Mouse (Mus musculus) brain, adult 2 months (tissue): ENCODE measurements at regions not wholly inside any gene's neighbourhood (a gene's known extent, or its start where the extent isn't known, plus 50 kb on each side); places are given as distances from the start of the nearest gene placed in this dataset.

Experiments
- DNase-seq: peaks from one replicate; pipeline ENCODE4 v3.0.0; 2011; ENCODE audit warnings: low read depth, low spot score

GRCm38 (mm10) chr7:70834787-70835461 lies 468.4 kb upstream of the Nr2f2 start:
- DNase-seq, result no peak

- peak; percentile 7 for DNase-seq
Observed at GRCm38 (mm10) chr7:70828486-70829195, 462.1 kb upstream of the Nr2f2 start.

DNA sequence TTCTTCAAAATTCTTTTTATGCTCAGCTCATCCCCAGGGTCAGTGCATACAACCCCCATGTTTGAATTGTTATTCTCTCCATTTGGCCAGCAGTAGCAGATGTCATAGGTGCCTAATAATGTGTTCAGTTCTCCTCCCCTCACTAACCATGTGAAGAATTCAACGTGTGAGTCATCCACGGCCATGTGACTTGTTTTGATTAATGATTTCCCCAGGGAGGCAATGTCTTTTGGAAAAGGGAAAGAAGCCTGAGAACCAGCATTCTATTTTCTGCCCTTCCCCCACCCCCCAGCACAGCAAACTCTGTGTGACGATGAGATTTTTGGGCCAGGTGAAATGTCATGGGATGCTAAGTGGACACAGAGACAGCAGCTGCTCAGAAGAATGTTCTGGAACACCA lies 459.5 kb upstream of the Nr2f2 start:
- no peak for DNase-seq

DNA sequence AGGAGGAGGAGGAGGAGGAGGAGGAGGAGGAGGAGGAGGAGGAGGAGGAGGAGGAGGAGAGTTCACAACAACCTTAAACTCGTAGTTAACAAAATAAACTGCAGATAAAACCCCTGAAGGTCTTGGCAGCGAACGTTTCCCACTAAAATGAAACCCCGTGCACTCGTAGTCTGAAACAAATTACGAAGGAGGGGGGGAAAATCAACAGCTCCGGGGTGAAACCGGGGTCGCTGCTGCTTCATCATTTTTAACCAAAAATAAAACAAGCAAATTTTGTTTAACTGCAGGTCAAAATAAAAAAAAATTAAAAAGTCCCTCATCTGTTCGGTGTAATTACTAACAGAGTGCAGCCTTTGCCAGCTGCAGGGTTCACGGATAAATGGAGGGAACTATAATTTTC lies 456.5 kb upstream of the Nr2f2 start:
- peak; percentile 3 for DNase-seq

DNA sequence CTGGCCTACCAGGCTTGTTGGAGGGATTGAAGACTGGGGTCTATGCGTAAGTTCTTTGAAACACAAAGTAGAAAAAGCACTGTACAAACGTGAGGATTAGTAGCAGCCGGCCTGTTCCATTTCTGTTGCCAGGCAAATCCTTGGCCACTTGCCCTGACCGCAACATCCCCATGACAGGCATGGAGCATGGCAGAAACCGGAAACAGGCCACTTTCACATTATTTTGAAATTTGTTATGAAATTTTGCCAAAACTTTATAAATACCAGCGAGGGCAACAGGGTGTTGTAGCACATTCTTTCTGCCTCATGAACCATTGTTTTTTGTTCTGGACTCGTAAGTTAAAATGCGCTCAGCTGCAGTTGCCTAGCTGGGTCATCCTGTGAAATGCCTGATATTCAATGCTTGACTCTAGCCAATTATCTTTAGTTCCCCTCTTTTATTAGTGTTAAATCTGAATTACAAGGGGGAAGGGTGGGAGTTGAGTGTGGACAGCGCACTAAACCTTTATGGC lies 455.8 kb upstream of the Nr2f2 start:
- DNase-seq, result peak; percentile 29

- DNase-seq, result no peak
Observed at GRCm38 (mm10) chr7:70821861-70822260, 455.3 kb upstream of the Nr2f2 start.

GRCm38 (mm10) chr7:70817347-70817913 lies 450.9 kb upstream of the Nr2f2 start:
- peak; percentile 55 for DNase-seq

DNA sequence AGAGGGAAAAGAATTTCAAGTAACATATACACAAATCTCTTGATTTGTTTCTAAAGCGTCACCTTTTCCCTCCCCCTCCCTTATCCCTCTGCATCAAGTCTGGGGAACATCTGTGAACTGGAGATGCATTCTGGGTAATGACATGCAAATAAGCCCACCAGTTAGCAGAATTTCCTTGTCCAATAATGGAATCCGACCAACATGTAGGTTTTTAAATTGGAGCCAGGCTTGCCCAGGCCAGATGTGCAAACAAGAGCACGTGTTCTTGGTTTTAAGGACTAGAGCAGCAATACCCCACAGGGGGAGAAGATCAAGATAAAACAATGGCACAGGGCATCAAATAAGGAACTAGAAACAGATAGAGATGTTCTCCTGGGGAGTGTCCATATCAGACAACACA lies 447.9 kb upstream of the Nr2f2 start:
- no peak for DNase-seq

GRCm38 (mm10) chr7:70813101-70813500 lies 446.6 kb upstream of the Nr2f2 start:
- no peak for DNase-seq

DNA sequence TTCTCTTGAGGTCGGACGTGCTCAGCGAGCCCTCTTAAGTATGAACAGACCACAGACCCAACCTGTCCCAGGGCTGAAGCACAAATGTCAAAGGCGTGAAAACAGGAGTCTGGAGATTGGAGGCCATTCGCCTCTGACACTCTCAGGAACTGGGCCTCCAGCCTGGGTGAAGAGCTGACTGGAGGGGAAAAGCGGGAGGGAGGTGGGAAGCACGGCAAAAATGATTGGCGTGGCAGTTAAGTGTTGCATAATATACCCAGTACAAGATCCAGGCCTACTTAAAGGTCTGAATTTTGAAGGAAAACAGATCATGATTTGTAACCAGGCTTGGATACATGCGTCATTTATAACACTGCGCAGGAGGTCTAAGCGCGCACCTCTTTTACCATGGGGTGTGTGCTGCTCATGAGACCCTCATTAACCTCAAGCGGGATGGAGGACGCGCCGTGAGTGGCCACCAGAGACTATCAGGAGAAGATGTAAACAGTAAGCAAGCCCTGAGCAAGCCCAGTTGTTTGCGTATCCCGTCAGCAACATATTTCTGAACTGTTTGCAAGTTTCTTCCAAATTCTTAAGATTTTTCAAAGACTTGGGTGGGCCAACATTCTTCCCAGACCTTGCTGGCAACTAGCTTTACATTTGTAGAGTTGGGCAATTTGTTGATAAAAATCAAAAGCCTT lies 444.0 kb upstream of the Nr2f2 start:
- DNase-seq, result no peak

- DNase-seq, result no peak
Observed at GRCm38 (mm10) chr7:70804281-70804680, 437.7 kb upstream of the Nr2f2 start.

DNA sequence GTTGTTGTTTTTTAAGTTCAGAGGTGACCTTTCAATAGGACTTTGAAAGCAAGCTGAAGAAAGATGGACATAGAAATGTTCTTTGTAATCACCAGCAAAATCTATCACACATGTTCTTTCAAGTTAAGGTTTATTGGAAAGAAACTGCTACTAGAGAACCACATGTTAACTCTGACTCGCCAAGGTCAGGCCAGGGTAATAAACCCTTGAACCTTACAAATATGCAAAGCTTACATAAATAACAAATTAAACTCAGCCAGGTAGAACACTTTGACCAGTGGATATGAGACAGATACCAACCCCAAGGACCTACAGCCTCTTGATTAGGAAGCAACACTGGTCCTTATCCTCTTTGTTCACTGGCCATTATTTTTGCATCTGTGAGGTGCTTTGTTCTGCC lies 433.4 kb upstream of the Nr2f2 start:
- DNase-seq, result no peak

DNA sequence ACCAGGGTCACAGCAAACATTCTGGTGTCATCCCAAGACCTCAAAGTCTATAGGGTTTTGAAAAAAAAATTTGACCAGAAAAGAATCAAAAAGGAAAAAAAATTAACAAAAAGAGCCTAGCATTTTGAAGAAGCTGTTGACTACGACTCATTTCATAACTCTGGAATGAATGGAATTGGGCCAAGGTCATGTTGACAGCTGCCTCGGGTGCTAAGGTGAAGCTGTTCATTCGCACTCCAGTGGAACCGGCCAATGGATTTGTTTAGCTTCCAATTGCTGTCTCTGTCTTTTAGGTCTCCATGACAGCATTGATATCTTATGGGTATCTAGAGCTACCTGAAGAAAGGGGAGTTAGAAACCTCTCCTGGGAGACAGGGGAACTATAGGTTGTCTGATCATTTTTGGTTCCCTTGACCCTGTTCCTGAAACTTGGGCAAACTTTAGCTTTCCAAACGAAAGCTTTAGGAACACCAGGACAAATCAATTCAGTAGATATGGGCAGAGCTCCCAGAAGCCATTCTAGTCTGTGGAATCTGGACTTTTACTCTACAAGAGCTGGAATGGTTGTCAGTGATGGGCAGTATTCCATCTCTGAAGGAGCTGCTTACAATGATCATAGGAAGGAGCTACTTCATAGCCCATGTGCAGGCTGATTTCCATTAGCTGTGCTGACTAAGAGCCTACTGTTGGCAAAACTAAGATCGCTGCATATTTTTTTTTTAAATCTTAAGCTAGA lies 432.7 kb upstream of the Nr2f2 start:
- DNase-seq, result peak; percentile 5

- no peak for DNase-seq
Observed at GRCm38 (mm10) chr7:70796038-70796760, 429.7 kb upstream of the Nr2f2 start.

GRCm38 (mm10) chr7:70788902-70789796 lies 422.6 kb upstream of the Nr2f2 start:
- no peak for DNase-seq

- no peak for DNase-seq
Observed at GRCm38 (mm10) chr7:70787966-70788365, 421.4 kb upstream of the Nr2f2 start.

- no peak for DNase-seq
Observed at GRCm38 (mm10) chr7:70780742-70781332, 414.3 kb upstream of the Nr2f2 start.

DNA sequence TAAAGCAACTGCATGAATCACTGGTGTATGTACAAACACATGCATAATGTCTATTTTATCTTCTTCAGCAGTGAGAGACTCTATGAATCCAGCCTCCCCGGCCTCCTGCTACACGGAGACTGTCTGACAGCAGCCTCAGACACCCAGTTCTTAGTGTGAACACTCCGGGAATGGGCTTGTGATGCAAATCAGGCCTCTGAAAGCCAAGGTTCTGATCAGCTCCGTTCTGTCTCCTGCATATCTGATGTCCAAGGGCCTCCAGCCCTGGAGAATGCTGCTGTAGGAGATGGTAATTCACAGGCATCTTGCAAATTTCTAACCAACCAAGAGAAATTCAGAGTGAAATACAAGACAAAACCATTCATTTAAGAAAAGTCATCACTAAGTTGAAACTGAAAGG lies 411.2 kb upstream of the Nr2f2 start:
- DNase-seq, result no peak

- DNase-seq, result no peak
Observed at GRCm38 (mm10) chr7:70769655-70770054, 403.1 kb upstream of the Nr2f2 start.
